Mouse (Mus musculus): ENCODE results near the gene Lilr4b. TPM values are rescaled to one million over a fixed set of nuclear protein-coding genes. Genes with fewer than 3 reads are reported as not detected.

Gene Lilr4b
- polyA plus RNA-seq, 1 experiment from 2014 or later = 0.43 TPM

DNA sequence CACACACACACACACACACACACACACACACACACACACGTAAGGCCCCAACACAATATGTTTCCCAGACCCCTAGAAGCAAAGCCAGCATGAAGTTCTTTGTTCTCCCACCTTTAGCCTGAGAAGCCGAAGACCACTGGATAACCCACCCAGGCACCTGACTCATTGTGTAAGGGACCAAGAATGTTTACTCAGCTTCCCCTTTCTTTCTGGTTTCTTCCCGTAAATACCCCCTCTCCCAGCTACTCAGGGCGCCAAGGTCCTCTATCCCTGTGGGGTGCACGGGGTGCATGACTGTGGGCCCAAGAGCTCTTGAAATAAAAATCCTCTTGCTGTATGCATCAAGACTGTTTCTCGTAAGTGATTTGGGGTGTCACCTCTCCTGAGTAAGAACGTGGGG, 45.7 kb downstream of the Lilr4b start:
- no peak overlapping the region for H3K9ac ChIP-seq

DNA sequence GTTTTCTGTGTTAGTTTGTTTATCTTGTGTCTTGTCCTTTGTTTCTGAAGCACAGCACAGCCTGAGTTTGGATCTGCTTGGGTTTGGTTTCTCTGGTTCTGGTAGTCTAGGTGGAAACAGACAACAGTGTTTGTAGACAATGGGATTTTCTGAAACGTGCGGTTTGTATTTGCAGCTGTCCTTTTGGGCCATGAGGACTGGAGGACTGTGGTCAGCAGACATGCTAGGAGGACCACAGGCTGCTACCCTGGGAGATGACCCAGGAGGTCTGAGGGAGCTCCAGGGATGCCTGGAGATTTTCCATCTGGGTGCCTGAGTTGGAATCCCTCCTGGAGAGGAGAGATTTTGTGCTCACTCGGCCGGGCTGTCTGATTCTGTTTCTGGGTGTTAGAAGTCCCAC, 46.2 kb downstream of the Lilr4b start:
- ATAC-seq (ENCODE audit: insufficient number of reproducible peaks, low FRiP score) = no peak
- Histone ChIP-seq H3K27me3 (replicated peaks) (no peaks in the 10 kb centered on the region), H3K4me3 (no peak overlapping the region), H3K4me1 (replicated peaks) (0 out of 2 replicates have a peak, but pooled peaks cover 6% of the 10 kb centered on the region), H3K36me3 (no peaks in the 10 kb centered on the region), H3K9me3 (replicated peaks) (no peaks in the 10 kb centered on the region), H3K4me2 (no peak overlapping the region), H3K9ac (no peak overlapping the region), H3K27ac (ENCODE audit: poor library complexity, severe bottlenecking) (no peak overlapping the region)
- WGBS = 68% methylated on average over 4 of the region's 4 CpGs

More for the DNA sequence above, 45.7 kb downstream of the Lilr4b start:
- Histone ChIP-seq H3K27ac (ENCODE audit: poor library complexity, severe bottlenecking) (no peak overlapping the region), H3K4me3 (no peak overlapping the region), H3K27me3 (replicated peaks) (no peaks in the 10 kb centered on the region), H3K9me3 (replicated peaks) (no peaks in the 10 kb centered on the region), H3K4me1 (replicated peaks) (0 out of 2 replicates have a peak, but pooled peaks cover 6% of the 10 kb centered on the region), H3K4me2 (no peak overlapping the region), H3K36me3 (no peaks in the 10 kb centered on the region)
- WGBS = 72% methylated on average over 7 of the region's 7 CpGs
- ATAC-seq (ENCODE audit: insufficient number of reproducible peaks, low FRiP score) = no peak

GRCm38 (mm10) chr10:51528840-51529434, 48.5 kb downstream of the Lilr4b start:
- H3K36me3 ChIP-seq = no peaks in the 10 kb centered on the region
- no peaks in the 10 kb centered on the region for H3K27me3 ChIP-seq (replicated peaks)
- 31% methylated on average over 8 of the region's 8 CpGs for WGBS
- ATAC-seq (ENCODE audit: insufficient number of reproducible peaks, low FRiP score) = no peak
- H3K4me2 ChIP-seq = no peak overlapping the region
- no peak overlapping the region for H3K4me3 ChIP-seq
- H3K9me3 ChIP-seq (replicated peaks) = no peaks in the 10 kb centered on the region
- no peak overlapping the region for H3K27ac ChIP-seq (ENCODE audit: poor library complexity, severe bottlenecking)
- H3K4me1 ChIP-seq (replicated peaks) = 0 out of 2 replicates have a peak, but pooled peaks cover 6% of the 10 kb centered on the region
- H3K9ac ChIP-seq = no peak overlapping the region

- H3K27ac ChIP-seq (ENCODE audit: poor library complexity, severe bottlenecking) = no peak overlapping the region
- ATAC-seq (ENCODE audit: insufficient number of reproducible peaks, low FRiP score) = no peak
- no peak overlapping the region for H3K4me3 ChIP-seq
- H3K9me3 ChIP-seq (replicated peaks) = no peaks in the 10 kb centered on the region
- no peak overlapping the region for H3K4me2 ChIP-seq
- H3K27me3 ChIP-seq (replicated peaks) = no peaks in the 10 kb centered on the region
- H3K9ac ChIP-seq = no peak overlapping the region
- 0 out of 2 replicates have a peak, but pooled peaks cover 6% of the 10 kb centered on the region for H3K4me1 ChIP-seq (replicated peaks)
- WGBS = 50% methylated on average over 3 of the region's 3 CpGs
- no peaks in the 10 kb centered on the region for H3K36me3 ChIP-seq
These were observed 49.1 kb downstream of the Lilr4b start for GRCm38 (mm10) chr10:51529497-51529896.

GRCm38 (mm10) chr10:51530813-51531212, 50.4 kb downstream of the Lilr4b start:
- no peak overlapping the region for H3K27ac ChIP-seq (ENCODE audit: poor library complexity, severe bottlenecking)

More at GRCm38 (mm10) chr10:51530813-51531212, 50.4 kb downstream of the Lilr4b start:
- Histone ChIP-seq H3K4me2 (no peak overlapping the region), H3K27me3 (replicated peaks) (no peaks in the 10 kb centered on the region), H3K9ac (no peak overlapping the region), H3K4me3 (no peak overlapping the region), H3K4me1 (replicated peaks) (0 out of 2 replicates have a peak, but pooled peaks cover 6% of the 10 kb centered on the region), H3K9me3 (replicated peaks) (no peaks in the 10 kb centered on the region), H3K36me3 (no peaks in the 10 kb centered on the region)
- no peak for ATAC-seq (ENCODE audit: insufficient number of reproducible peaks, low FRiP score)
- WGBS = 91% methylated on average over 7 of the region's 7 CpGs

Other genes starting within 250 kb of the Lilr4b start
- gene Gm49339, start within 50 bp of the Lilr4b start, polyA plus RNA-seq (2016; fragmentation: Nextera tagmentation; extraction: Ambion mirVana) = not detected in 2 replicates
- gene Lilrb4a, start 10.3 kb downstream of the Lilr4b start, polyA plus RNA-seq (2016; fragmentation: Nextera tagmentation; extraction: Ambion mirVana) = 1.1 and 1.4 TPM in 2 replicates
- gene Fam162b, start 109.9 kb downstream of the Lilr4b start, polyA plus RNA-seq (2016; fragmentation: Nextera tagmentation; extraction: Ambion mirVana) = 0.42 TPM in 1 of 2 replicates, not detected in the other
- gene Gprc6a, start 150.8 kb downstream of the Lilr4b start, polyA plus RNA-seq (2016; fragmentation: Nextera tagmentation; extraction: Ambion mirVana) = not detected in 2 replicates
- not detected in 2 replicates for gene Rfx6, start 197.1 kb downstream of the Lilr4b start, polyA plus RNA-seq (2016; fragmentation: Nextera tagmentation; extraction: Ambion mirVana)

All from heart, embryonic 12.5 days (tissue).